Mouse (Mus musculus) cerebellum, postnatal 36 days (tissue): ENCODE measurements at regions not wholly inside any gene's neighbourhood (a gene's known extent, or its start where the extent isn't known, plus 50 kb on each side); places are given as distances from the start of the nearest gene placed in this dataset.
A peak's percentile ranks its signal among the peaks of the same experiment; 100 is the strongest.

ENCODE experiments used
- DNase-seq, 2 experiments: peaks; one replicate each; pipeline ENCODE4 v3.0.0; 2021 to 2022; ENCODE audit warnings: mixed read lengths in 2 of 2

DNA sequence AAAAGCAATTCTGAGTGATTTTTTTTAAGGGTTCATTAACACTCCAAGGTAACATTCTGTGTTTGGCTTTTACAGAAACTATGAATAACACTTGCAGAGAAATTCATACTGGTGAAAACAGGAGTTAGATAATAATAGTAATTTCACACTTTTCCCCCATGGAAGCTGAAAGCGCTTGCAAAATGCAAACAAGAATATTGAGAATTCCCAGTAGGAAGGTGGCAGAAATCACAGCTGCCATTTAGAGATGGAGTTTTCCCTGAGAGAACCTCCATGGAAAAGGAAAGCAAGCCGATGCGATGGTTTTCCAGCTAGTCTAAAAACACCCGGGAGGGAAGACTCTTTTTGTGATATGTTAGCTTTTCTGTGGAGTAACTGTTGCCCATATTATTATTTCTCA is 174.1 kb upstream of the App start:
- no peak for DNase-seq

DNA sequence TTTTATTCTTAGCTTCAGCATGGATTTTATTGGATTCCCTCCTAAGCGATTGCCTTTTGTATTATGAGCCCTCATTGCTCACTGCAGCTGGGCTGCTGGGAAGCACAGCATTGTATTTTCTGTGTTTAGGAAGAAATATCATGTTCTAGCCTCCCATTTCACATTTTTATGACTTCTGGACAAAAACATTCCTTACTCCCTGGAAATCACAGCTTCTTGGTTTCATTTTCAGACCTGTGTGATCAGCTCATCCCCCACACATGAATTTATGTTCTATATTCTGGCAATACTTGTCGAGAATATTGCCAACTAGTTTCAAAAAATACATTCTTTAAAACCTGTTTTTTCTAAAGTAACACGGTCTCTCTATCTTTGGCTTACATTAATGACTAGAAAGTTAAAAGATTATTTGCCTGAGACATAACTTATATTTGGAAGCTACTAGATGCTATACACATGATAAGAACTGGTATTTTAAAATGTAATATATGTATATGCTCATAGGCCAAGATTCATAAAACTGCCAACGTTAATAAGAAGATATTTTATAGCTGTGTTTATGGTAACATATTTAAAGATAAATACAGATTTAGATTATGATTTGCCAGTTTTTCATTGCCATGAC is 163.0 kb upstream of the App start:
- DNase-seq = no peak

GRCm38 (mm10) chr16:85333543-85333942 is 160.0 kb upstream of the App start:
- no peak for DNase-seq

DNA sequence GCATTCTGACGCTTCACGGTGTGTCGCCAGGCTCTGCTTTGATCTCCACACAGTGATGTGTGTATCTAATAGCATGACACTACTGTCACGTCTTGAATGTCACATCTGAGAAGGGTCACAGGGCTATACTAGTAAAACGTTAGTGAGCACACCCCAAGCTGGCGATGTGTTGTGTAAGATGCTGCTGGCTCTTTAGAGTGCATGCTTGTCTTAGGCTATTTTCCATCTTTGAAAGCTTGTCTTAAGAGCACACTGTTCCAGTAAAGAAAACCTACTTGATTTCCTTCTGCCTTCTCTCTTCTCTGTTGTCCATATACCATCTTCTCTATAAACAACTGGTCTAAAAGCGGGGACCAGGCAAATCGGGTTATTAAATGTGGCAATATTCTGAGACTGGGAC is 138.5 kb upstream of the App start:
- no peak for DNase-seq

GRCm38 (mm10) chr16:85309493-85309892 is 135.9 kb upstream of the App start:
- DNase-seq = no peak

- no peak for DNase-seq
These were observed 134.9 kb upstream of the App start for GRCm38 (mm10) chr16:85308429-85308828.

DNA sequence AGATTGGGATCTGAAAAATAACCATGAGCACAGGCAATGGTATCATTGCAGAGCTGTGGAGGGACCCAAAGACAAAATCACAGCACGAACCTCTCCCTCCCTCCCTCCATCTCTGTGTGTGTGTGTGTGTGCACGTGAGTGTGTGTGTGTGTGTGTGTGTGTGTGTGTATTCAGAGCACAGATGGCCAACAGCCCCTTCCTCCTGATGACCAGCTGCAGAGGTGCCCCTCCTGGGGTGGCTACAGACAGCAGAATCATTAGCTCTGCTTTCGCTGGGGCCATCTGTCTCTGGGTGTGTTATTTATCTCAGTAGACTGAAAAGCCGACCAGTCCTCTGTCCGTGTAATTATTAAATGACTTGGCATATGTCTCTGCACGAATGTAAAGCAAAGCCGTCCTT is 134.4 kb upstream of the App start:
- peak in 1 of 2 experiments; percentile 14 for DNase-seq

- DNase-seq = no peak
These were observed 126.7 kb upstream of the App start for GRCm38 (mm10) chr16:85300092-85300853.

GRCm38 (mm10) chr16:85298559-85298958 is 125.0 kb upstream of the App start:
- no peak for DNase-seq

DNA sequence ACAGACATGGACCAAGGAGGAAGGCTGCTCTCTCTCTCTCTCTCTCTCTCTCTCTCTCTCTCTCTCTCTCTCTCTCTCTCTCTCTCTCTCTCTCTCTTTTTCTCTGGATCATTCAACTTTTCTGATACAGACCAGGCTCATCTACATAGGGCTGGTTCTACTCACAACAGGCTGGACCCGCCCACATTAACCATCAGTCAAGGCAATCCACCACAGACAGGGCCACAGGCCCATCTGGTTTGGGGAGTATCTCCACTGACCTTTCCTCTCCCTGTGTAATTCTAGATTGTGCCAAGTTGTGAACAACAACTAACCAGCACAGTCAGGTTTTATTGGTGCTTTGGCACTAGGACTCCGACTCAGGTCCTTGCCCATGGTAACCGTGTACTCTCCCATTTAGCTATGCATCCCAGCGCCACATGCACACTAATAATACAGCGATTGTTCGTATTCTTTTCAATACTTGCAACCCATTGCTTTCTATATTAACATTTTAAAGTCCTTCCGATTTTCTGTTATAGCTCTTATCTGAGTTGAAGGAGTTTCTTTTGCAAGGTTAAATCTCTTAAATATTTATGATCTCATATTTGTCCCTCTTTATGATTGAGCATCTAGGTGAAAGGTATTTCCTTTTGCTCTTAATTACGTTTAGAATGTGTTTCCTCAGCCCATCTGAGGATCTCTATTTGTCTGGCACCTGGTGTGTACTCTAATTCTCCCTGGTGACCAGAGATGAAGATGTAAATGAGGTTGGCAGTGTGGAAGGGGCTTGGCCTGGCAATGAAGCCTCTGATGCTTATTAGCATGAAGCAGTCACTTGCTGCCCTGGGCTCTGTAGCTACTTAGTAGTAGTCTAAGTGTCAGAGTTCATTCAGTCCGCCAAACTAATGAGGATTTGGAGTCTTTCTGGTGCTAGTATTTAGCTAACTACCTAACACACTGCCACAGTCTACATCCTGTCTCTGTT is 117.7 kb upstream of the App start:
- DNase-seq = no peak

DNA sequence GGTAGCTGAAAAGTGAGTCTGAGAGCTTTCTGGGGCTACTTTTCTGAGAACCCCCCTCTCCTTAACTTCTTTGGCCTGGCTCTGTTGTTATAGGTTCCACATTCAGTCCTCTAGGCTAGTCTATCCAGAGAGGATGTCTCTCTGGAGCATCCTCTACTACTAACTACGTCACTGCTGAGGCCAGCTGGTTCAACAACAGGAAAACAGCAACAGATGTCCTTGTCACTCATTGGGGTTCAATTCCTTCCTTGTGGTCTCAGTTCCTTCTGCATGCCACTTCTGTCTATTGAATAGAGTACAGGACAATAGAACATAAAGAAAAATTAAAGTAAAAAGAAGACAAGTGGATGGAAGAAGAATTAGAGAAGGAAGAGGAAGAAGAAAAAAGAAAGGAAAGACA is 104.3 kb upstream of the App start:
- no peak for DNase-seq

DNA sequence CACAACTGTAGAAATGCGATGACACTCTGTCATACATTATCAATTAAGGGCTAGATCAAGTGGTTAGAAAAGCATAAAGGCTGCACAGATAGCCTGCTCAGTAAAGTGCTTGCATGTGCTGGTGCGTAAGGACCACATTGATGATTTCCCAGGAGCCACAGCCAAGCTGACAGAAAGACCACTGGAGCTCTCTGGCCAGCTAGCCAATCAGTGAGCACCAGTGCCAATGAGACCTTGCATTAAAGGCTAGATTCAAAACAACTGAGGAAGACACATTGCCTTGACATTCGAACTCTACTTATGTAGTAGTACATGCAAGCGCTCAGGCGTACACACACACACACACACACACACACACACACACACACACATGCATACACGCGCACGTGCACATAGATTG is 96.1 kb upstream of the App start:
- DNase-seq = no peak

- no peak for DNase-seq
These were observed 86.3 kb upstream of the App start for GRCm38 (mm10) chr16:85259838-85260237.

DNA sequence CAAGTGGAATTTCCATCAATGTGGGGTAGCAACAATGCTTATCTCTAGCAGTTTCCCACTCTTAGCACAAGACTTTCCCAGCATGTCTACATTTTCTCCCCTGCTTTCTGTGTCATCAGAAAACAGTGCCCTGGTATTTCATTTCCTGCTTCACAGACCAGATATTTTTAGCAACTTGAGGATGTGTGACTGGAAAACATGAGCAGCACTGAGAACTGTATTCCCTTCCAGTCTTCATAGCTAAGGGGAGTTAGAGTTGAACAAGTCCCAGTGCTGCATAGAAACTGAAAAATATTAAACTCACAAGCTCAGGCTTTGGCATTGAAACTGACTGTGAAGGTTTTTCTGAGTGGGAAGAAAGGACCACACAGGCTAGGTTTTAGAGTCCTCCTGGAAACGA is 73.7 kb upstream of the App start:
- no peak for DNase-seq

GRCm38 (mm10) chr16:85233037-85233436 is 59.5 kb upstream of the App start:
- no peak for DNase-seq

GRCm38 (mm10) chr16:85231908-85232467 is 58.4 kb upstream of the App start:
- DNase-seq = no peak

- no peak for DNase-seq
These were observed 57.8 kb upstream of the App start for GRCm38 (mm10) chr16:85231330-85231729.

- no peak for DNase-seq
These were observed 50.8 kb upstream of the App start for GRCm38 (mm10) chr16:85224325-85224724.
